Mouse (Mus musculus): ENCODE measurements around the gene Magix. TPM values are rescaled to one million over a fixed set of nuclear protein-coding genes. Genes with fewer than 3 reads are reported as not detected.

Magix gene
- polyA plus RNA-seq, 1 experiment from 2014 or later = not detected

DNA sequence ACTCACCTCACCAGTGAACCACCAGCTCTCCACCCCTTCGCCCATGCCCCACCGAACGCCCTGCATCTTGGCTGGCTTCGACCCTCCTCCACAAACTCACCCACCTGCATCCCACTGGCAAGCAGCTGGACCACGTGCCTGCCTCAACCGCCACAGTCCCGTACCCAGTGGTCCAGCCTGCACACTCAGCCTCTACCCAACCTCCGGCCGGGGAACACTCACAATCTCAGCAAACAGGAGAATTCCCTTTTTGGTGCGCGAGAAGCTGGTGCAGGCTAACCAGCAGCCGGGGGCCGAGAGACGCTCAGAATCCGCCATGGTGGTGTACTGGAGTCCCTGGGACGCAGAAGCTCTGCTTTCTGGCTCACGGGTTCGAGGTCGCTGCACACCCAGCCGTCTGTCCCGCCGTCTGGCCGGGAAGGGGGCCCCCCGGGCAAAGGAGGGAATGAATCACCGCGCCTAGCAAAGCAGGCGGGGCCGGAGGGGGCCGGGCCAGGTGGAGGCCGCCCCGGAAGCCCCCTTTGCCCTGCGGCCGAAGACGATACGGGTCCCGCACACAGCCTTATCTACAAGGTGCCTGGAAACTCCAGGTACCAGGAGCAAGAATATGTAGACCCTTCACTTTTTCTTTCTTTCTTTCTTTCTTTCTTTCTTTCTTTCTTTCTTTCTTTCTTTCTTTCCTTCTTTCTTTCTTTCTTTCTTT lies 10.0 kb downstream of the Magix start, which contains the start of gene Plp2:
Gene Plp2 (minus strand): TSS at position 470 of the 703 bp plus-strand sequence.
- Histone ChIP-seq H3K27ac (ENCODE audit: low read depth, low read length) (no peak within 1 kb of the TSS), H3K36me3 (ENCODE audit: control insufficient read depth, insufficient read depth, low read length) (no peaks in the 10 kb centered on the region), H3K4me1 (ENCODE audit: control insufficient read depth, insufficient read depth, low read length) (no peaks in the 10 kb centered on the region), H3K27me3 (ENCODE audit: control insufficient read depth, insufficient read depth, low read length) (no peaks in the 10 kb centered on the region), H3K9me3 (ENCODE audit: control insufficient read depth, low read length) (no peaks in the 10 kb centered on the region), H3K4me3 (ENCODE audit: low read depth, low read length) (peak within 1 kb of the TSS; percentile 36), H3K9ac (ENCODE audit: low read length) (peak within 1 kb of the TSS; percentile 41), H3K4me2 (ENCODE audit: low read depth) (peak within 1 kb of the TSS; percentile 44)
- 18% methylated on average over 27 of the region's 36 CpGs for WGBS
- DNase-seq (ENCODE audit: low spot score) = peak; percentile 20
- ATAC-seq (ENCODE audit: insufficient read depth, low FRiP score, low TSS enrichment) = peak; percentile 68

- WGBS = 21% methylated on average over 13 of the region's 19 CpGs
- Histone ChIP-seq H3K4me3 (ENCODE audit: low read depth, low read length) (peak overlapping the region; percentile 36), H3K4me1 (ENCODE audit: control insufficient read depth, insufficient read depth, low read length) (no peaks in the 10 kb centered on the region), H3K36me3 (ENCODE audit: control insufficient read depth, insufficient read depth, low read length) (no peaks in the 10 kb centered on the region), H3K27ac (ENCODE audit: low read depth, low read length) (no peak overlapping the region), H3K9me3 (ENCODE audit: control insufficient read depth, low read length) (no peaks in the 10 kb centered on the region), H3K9ac (ENCODE audit: low read length) (peak overlapping the region; percentile 41; the same call in 1 of the 2 replicates), H3K4me2 (ENCODE audit: low read depth) (peak overlapping the region; percentile 44), H3K27me3 (ENCODE audit: control insufficient read depth, insufficient read depth, low read length) (no peaks in the 10 kb centered on the region)
- DNase-seq (ENCODE audit: low spot score) (peak; percentile 42), ATAC-seq (ENCODE audit: insufficient read depth, low FRiP score, low TSS enrichment) (peak; percentile 69)
These were observed 10.6 kb downstream of the Magix start for GRCm38 (mm10) chrX:7670390-7670881.

DNA sequence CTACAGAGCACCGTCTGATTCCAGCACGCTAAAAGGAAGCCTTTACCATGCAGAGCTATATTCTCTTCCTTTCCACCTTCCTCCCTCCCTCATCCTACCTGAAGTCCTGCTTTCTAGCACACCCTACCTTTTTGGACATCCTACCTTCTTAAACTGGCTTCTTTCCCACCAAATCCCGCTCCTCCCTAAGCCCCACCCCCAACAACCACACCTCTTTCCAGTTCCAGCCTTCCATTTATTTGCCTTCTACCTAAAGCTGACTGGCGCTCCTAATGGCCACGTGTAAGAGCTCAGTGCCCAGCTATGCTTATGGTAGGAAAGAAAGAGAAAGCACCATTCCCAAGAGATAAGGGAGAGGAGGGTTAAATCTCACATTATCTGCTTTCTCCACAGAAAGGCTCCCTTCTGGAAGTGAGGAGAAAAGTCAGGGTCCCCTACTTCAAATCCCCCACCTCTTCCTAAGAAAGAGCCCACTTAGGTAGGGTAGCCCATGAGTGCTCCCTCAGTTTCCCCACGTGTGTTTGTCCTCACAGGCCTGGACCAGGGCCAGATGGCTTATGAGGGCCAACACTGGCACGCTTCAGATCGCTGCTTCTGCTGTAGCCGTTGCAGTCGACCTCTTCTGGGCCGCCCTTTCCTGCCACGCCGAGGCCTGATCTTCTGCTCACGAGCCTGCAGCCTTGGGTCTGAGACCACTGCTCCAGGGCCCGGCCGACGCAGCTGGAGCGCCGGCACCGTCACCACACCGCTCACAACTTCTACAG lies 15.1 kb downstream of the Magix start:
- ATAC-seq (ENCODE audit: insufficient read depth, low FRiP score, low TSS enrichment) = no peak
- no peak for DNase-seq (ENCODE audit: low spot score)
- Histone ChIP-seq H3K27me3 (ENCODE audit: control insufficient read depth, insufficient read depth, low read length) (no peaks in the 10 kb centered on the region), H3K4me2 (ENCODE audit: low read depth) (no peak overlapping the region), H3K9ac (ENCODE audit: low read length) (no peak overlapping the region), H3K4me3 (ENCODE audit: low read depth, low read length) (no peak overlapping the region), H3K36me3 (ENCODE audit: control insufficient read depth, insufficient read depth, low read length) (no peaks in the 10 kb centered on the region), H3K27ac (ENCODE audit: low read depth, low read length) (no peak overlapping the region), H3K4me1 (ENCODE audit: control insufficient read depth, insufficient read depth, low read length) (no peaks in the 10 kb centered on the region), H3K9me3 (ENCODE audit: control insufficient read depth, low read length) (no peaks in the 10 kb centered on the region)
- 72% methylated on average over 21 of the region's 21 CpGs for WGBS

DNA sequence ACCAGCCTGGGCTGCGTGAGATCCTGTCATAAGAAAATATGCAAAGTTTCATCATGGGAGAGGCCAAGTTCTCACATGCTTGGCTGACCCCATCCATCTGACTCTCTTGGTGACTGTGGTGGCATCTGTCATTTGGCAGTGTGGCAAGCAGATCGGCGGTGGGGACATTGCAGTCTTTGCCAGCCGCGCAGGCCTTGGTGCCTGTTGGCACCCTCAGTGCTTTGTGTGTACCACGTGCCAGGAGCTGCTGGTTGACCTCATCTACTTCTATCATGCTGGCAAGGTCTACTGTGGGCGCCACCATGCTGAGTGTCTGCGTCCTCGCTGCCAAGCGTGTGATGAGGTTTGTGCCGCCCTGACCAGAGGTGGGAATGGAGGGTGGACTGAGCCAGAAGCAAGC lies 16.3 kb downstream of the Magix start:
- ATAC-seq (ENCODE audit: insufficient read depth, low FRiP score, low TSS enrichment) (no peak), DNase-seq (ENCODE audit: low spot score) (no peak)
- Histone ChIP-seq H3K4me3 (ENCODE audit: low read depth, low read length) (no peak overlapping the region), H3K9me3 (ENCODE audit: control insufficient read depth, low read length) (no peaks in the 10 kb centered on the region), H3K9ac (ENCODE audit: low read length) (no peak overlapping the region), H3K4me1 (ENCODE audit: control insufficient read depth, insufficient read depth, low read length) (no peaks in the 10 kb centered on the region), H3K4me2 (ENCODE audit: low read depth) (no peak overlapping the region), H3K27ac (ENCODE audit: low read depth, low read length) (no peak overlapping the region), H3K36me3 (ENCODE audit: control insufficient read depth, insufficient read depth, low read length) (no peaks in the 10 kb centered on the region), H3K27me3 (ENCODE audit: control insufficient read depth, insufficient read depth, low read length) (no peaks in the 10 kb centered on the region)
- whole genome bisulfite sequencing = 90% methylated on average over 11 of the region's 11 CpGs

DNA sequence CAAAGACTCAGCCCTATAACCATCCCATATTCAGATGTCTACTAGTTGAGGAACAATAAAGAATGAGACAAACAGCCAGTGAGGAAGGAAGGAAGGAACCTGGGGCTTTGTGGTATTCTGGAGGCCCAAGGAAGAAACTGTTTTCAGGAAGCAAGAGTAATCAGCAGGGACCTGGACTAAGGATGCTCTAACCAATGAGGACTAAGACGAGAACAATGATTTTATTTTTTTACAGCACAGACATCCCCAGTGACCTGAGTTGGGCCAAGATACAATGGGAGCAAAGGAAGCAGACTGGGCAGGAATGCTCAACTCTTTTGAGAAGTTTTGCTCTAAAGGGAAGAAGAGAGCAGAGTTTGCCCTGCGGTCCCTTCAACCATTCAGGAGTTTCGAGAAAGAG lies 18.1 kb downstream of the Magix start:
- Histone ChIP-seq H3K27me3 (ENCODE audit: control insufficient read depth, insufficient read depth, low read length) (no peaks in the 10 kb centered on the region), H3K4me3 (ENCODE audit: low read depth, low read length) (no peak overlapping the region), H3K9ac (ENCODE audit: low read length) (no peak overlapping the region), H3K36me3 (ENCODE audit: control insufficient read depth, insufficient read depth, low read length) (no peaks in the 10 kb centered on the region), H3K4me1 (ENCODE audit: control insufficient read depth, insufficient read depth, low read length) (no peaks in the 10 kb centered on the region), H3K9me3 (ENCODE audit: control insufficient read depth, low read length) (no peaks in the 10 kb centered on the region), H3K4me2 (ENCODE audit: low read depth) (no peak overlapping the region), H3K27ac (ENCODE audit: low read depth, low read length) (no peak overlapping the region)
- 71% methylated on average over 3 of the region's 3 CpGs for WGBS
- no peak for ATAC-seq (ENCODE audit: insufficient read depth, low FRiP score, low TSS enrichment)
- no peak for DNase-seq (ENCODE audit: low spot score)

GRCm38 (mm10) chrX:7661086-7661485 lies 20.0 kb downstream of the Magix start:
- DNase-seq (ENCODE audit: low spot score) (no peak), ATAC-seq (ENCODE audit: insufficient read depth, low FRiP score, low TSS enrichment) (no peak)
- H3K4me2 ChIP-seq (ENCODE audit: low read depth) = no peak overlapping the region
- H3K4me1 ChIP-seq (ENCODE audit: control insufficient read depth, insufficient read depth, low read length) = no peaks in the 10 kb centered on the region
- H3K4me3 ChIP-seq (ENCODE audit: low read depth, low read length) = no peak overlapping the region
- H3K27ac ChIP-seq (ENCODE audit: low read depth, low read length) = no peak overlapping the region
- H3K36me3 ChIP-seq (ENCODE audit: control insufficient read depth, insufficient read depth, low read length) = no peaks in the 10 kb centered on the region
- H3K9me3 ChIP-seq (ENCODE audit: control insufficient read depth, low read length) = no peaks in the 10 kb centered on the region
- WGBS = 81% methylated on average over 4 of the region's 4 CpGs
- no peak overlapping the region for H3K9ac ChIP-seq (ENCODE audit: low read length)
- no peaks in the 10 kb centered on the region for H3K27me3 ChIP-seq (ENCODE audit: control insufficient read depth, insufficient read depth, low read length)

DNA sequence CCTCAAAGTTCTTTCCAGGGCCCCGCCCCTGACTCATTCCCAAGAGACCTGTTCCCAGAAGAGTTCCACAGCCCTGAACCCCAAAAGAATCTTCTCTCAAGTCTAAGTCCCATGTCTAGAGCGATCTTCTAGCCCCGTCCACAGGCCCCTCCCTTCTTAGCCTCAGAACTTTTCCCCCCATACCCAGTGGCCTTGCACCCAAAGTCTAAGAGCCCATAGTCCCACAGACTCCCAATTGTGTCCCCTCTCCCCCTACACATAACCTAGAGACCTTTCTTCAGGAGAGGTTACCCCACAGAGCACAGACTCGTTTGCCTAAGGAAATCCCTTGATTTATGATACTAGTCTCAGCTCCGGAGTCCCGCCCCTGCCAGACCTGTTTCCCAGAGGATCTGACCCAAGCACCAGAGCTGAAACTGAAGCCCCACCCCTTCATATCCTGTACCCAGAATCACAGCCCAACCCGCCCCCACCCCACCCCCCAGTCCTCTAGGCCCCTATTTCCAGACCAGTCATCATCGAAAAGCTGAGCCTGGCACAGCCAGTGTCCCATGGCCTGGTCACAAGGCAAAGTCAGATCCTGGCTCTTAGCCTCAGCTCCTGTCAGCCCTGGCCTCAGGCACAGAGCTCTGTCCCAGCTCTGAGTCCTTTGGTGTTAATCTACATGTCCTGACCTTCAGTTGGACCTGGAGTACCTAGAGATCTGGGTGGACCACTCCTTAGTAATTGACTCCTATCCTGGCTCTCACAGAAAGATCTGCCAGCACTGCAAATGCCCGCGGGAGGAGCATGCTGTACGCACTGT lies 22.1 kb downstream of the Magix start:
- Histone ChIP-seq H3K4me1 (ENCODE audit: control insufficient read depth, insufficient read depth, low read length) (no peaks in the 10 kb centered on the region), H3K36me3 (ENCODE audit: control insufficient read depth, insufficient read depth, low read length) (no peaks in the 10 kb centered on the region), H3K9me3 (ENCODE audit: control insufficient read depth, low read length) (no peaks in the 10 kb centered on the region), H3K27me3 (ENCODE audit: control insufficient read depth, insufficient read depth, low read length) (no peaks in the 10 kb centered on the region), H3K27ac (ENCODE audit: low read depth, low read length) (no peak overlapping the region), H3K4me2 (ENCODE audit: low read depth) (no peak overlapping the region; the same call in 1 of the 2 replicates), H3K9ac (ENCODE audit: low read length) (no peak overlapping the region), H3K4me3 (ENCODE audit: low read depth, low read length) (0 out of 2 replicates have a peak overlapping the region, but pooled peaks have one; percentile 2)
- no peak for DNase-seq (ENCODE audit: low spot score)
- no peak for ATAC-seq (ENCODE audit: insufficient read depth, low FRiP score, low TSS enrichment)
- WGBS = 47% methylated on average over 11 of the region's 11 CpGs

GRCm38 (mm10) chrX:7658031-7658784 lies 22.8 kb downstream of the Magix start:
- Histone ChIP-seq H3K9me3 (ENCODE audit: control insufficient read depth, low read length) (no peaks in the 10 kb centered on the region), H3K4me3 (ENCODE audit: low read depth, low read length) (0 out of 2 replicates have a peak overlapping the region, but pooled peaks have one; percentile 2), H3K27me3 (ENCODE audit: control insufficient read depth, insufficient read depth, low read length) (no peaks in the 10 kb centered on the region), H3K27ac (ENCODE audit: low read depth, low read length) (no peak overlapping the region), H3K9ac (ENCODE audit: low read length) (no peak overlapping the region), H3K36me3 (ENCODE audit: control insufficient read depth, insufficient read depth, low read length) (no peaks in the 10 kb centered on the region), H3K4me1 (ENCODE audit: control insufficient read depth, insufficient read depth, low read length) (no peaks in the 10 kb centered on the region), H3K4me2 (ENCODE audit: low read depth) (peak overlapping the region; percentile 22)
- ATAC-seq (ENCODE audit: insufficient read depth, low FRiP score, low TSS enrichment) (0 out of 2 replicates have a peak, but pooled peaks have one; percentile 53), DNase-seq (ENCODE audit: low spot score) (no peak)
- WGBS = 23% methylated on average over 15 of the region's 15 CpGs
